Mouse (Mus musculus): ENCODE results near the gene Plxna4.

The Plxna4 gene

GRCm38 (mm10) chr6:32588056-32588671, at the start of gene Plxna4:
Plxna4 (minus strand) TSS chr6:32588192.
- peak in 1 of 2 experiments; percentile 21 for DNase-seq (ENCODE audit: low spot score in 2 of 2)

DNA sequence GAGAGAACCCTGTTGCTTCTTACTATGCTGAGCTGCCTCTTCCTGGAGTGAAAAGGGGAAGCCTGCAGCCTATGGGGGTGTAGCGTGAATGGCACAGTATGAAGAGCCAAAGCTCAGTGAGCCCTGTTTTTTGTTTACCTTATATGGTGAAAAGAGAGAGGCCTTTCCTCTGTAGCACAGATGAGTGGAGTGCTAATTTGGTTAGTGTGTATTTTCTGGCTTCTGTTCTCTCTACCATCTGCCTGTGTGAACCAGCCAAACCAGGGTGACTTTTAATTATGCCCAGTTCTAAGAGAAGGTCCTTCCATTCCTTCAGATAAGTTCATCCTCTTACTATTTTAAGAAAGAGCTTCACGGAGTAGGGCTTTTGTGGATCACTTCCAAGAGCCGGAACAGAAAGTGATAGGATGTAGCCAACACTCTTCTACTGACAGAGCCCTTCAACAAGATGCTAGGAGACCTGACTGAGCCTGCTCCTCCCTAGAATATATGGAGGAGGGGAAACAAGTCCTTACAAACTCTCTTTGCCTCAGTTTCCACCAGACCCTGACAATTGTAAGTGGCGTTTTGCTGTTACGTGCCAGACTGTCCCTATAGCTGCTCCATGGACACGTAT, 49.7 kb upstream of the Plxna4 start:
- DNase-seq (ENCODE audit: low spot score in 2 of 2), result no peak

- DNase-seq (ENCODE audit: low spot score in 2 of 2), result no peak
Observed at GRCm38 (mm10) chr6:32610712-32611111, 22.7 kb upstream of the Plxna4 start.

DNA sequence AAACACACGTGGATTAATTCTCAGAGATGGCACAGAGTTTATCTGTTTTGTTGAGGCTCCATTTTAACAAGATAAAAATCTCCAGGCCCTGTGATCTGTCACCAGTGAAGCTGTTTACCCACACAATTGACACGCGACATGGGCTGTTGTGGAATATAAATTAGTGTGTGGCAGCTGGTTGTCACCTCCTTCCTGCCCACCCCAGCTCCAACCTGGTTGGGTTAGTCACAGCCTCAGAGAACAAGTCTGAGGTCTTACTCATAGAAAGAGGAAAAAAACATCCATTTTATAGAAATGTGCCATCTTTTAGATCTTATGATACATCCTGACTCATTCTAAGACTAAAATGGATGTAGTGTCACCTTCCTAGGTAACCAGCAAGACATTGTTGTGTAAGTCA, 18.8 kb upstream of the Plxna4 start:
- DNase-seq (ENCODE audit: low spot score in 2 of 2), result no peak

DNA sequence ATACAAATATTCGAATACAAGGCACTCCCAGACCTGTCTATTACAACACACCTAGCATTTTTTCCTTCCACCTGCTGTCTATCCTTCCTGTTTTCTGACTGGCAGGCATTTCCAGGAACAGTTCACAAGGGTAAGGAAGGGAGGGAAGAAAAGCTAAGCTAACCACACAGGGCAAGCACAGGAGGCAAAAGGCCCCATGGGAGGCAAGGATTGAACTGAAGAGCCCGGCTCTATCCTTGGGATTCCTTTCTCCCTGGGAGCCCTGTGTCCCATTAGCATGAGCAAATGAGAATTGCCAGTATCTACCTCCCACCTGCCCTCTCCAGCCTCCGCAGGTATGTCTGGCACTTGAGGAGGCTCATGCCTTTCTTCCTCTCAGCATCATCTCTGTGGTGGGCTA, 17.6 kb upstream of the Plxna4 start:
- no peak for DNase-seq (ENCODE audit: low spot score in 2 of 2)

DNA sequence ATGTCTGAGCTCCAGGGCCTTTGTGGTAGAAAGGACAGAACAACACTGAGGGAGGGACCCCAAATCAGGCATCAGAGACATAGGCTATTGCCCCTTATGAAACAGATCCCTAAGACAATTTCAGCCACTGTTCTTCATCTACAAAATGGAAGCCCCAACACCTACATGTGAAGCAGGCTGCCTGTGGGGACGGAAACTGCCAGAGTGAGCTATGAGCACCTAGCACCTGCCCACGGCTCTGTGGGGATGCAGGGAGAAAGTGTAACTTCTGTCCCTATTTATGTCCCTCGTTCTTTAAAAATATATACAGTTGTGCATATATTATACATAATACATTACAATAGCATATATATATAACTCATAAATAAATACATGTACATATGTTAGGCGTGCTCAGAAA, 16.9 kb upstream of the Plxna4 start:
- no peak for DNase-seq (ENCODE audit: low spot score in 2 of 2)

DNA sequence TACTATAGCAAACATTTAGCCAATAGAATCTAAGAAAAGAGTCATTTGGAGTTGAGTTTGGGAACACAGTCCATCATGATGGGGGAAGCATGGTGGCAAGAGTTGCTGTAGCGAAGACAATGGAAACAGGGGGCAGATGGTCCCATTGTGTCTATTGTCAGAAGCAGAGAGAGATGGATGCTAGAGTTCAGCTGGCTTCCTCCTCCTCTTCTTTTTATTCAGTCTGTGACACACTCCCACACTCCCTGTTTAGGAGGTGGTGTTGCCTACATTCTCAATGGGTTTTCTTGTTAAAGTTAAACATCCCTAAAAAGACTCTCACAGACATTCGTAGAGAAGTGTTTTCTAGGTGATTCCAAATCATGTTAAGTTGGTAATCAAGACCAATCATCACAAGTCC, 14.1 kb upstream of the Plxna4 start:
- DNase-seq (ENCODE audit: low spot score in 2 of 2), result no peak

- DNase-seq (ENCODE audit: low spot score in 2 of 2), result no peak
Observed at GRCm38 (mm10) chr6:32601306-32601705, 13.3 kb upstream of the Plxna4 start.

GRCm38 (mm10) chr6:32595591-32595990, 7.6 kb upstream of the Plxna4 start:
- no peak for DNase-seq (ENCODE audit: low spot score in 2 of 2)

GRCm38 (mm10) chr6:32590979-32591758, 3.2 kb upstream of the Plxna4 start:
- peak; percentile 16 to 61 for DNase-seq (ENCODE audit: low spot score in 2 of 2)

DNA sequence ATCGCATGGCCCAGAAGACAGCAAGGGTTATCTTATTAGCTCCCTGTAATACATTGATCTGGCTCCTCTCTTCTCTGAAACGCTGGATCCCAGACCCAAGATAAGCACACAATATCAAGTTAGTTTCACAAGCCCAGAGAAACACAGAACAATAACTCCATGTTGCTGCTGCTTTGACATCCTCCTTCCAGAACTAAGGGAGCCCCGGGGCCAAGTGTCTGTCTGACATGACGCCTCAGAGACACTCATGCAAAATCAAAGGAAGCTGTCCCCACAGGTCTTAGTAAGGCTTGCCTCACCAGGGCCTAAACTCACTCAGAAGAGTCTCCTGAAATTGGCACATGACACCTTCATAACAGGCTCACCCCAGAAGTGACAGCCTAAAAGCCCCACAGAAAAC, 1.6 kb upstream of the Plxna4 start:
- no peak for DNase-seq (ENCODE audit: low spot score in 2 of 2)

DNA sequence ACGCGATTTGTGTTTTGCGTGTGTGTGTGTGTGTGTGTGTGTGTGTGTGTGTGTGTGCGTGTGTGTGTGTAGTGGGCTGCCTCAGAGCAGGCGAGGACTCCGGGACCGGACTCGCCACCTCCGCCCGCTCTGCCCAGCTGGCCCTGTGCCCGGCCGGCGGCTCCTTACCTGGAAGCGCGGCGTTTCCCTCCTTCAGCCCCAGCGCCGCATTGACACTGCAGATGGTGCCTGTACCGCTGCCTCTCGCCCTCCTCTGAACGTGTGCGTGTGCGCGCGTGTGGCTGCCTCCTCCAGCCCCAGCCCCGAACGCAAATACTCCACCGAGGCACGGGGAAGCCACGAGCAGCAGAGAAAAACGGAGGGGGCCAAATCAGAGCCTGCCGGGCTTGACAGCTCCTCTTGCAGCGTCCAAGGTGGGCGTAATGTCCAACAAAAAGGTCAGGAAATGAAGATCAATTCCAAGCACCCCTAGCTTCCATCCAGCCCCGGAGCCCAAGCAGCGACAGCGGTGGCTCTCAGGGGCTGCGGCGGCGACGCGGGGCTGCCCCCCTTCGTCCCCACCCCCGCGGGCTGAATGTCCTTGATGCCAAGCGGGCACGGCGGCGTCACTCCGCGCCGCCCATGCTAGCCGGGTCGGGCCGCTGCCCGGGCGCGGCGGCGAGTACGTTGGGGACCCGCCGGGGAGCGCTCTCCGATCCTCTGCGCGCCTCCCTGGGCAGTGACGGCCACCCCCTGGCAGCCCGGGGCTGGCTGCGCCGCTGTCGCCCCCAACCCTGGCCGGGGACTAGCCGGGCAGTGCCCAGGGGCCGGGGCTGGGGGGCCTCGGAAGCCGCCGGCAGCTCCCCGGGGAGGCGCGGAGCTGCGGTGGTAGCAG, 619 bp downstream of the Plxna4 start:
- no peak for DNase-seq (ENCODE audit: low spot score in 2 of 2)

GRCm38 (mm10) chr6:32586821-32587135, 1.2 kb downstream of the Plxna4 start:
- no peak for DNase-seq (ENCODE audit: low spot score in 2 of 2)

DNA sequence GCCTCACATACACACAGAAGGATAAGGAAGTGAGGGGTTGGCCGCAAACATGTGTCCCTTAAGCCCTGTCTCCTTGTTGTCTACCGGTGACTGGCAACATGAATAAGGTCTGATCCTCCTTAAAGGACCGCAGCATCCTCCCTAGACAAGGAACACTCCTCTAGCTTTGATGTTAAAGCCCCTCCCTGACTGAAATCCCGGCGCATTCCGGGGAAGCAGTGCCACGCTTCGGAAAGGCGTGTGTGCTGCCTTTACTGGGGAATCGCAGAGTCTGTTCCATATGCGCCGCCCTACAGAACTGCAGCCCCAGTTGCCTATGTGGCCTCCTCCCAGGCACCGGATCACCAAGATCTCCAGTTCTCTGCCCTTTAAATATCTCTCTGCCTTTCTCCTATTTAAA, 1.6 kb downstream of the Plxna4 start:
- no peak for DNase-seq (ENCODE audit: low spot score in 2 of 2)

- DNase-seq (ENCODE audit: low spot score in 2 of 2), result no peak
Observed at GRCm38 (mm10) chr6:32585211-32585610, 2.8 kb downstream of the Plxna4 start.

GRCm38 (mm10) chr6:32584243-32584880, 3.6 kb downstream of the Plxna4 start:
- DNase-seq (ENCODE audit: low spot score in 2 of 2), result no peak

DNA sequence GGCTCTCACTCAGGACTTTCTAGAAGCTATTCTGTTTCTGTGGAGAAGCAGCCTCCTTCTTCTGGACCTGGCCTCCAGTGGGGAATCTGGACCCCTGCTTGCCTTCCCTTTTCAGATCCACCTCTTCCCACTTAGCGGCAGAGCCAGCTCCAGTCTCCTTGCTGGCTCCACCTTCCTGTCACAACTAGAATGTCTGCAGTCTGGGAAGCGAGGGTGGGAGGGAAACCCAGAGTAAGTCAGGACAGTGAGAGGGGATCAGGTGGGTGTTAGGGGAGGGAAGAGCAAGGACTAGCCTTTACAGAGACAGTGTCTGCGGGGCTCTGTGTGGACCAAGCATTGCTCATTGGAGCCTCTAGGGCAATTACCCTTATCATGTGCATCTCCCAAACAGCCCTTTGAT, 4.4 kb downstream of the Plxna4 start:
- no peak for DNase-seq (ENCODE audit: low spot score in 2 of 2)

DNA sequence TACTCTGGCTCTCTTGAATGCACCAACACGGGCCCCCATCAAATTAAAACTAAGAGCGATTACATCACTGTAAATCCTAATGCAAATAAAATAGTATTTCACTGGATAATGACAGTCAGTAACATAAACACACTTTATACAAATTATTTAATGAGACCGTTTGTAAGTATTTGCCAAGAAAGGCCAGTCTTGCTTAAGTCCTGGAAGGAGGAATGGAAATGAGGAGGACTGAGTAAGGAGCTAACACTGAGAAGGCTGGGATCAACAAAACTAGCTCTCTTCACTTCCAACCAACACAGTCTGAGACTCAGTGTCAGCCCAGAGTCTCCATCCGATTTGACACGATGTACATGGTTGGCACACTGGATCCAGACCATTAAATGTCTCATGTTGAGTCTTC, 16.5 kb downstream of the Plxna4 start:
- DNase-seq (ENCODE audit: low spot score in 2 of 2), result no peak

- no peak for DNase-seq (ENCODE audit: low spot score in 2 of 2)
Observed at GRCm38 (mm10) chr6:32570445-32570844, 17.5 kb downstream of the Plxna4 start.

DNA sequence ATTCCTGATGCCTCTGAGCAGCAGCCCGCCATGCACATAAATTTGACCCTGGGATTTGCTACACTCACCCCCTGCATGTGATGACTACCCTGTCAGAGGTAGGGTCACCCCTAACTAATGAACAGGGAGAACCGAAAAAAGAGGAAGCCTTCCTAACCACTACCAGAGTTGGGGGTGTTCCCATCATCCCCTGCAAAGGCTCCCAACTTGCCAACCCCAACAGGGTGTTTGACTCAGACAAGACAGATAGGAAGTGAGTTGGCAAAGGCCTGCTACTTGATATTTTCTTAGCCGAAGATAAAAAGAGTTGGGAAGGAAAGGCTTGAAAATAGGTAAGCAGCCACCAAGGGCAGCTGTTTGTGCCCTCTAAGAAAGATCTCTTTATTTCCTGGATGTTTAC, 18.1 kb downstream of the Plxna4 start:
- DNase-seq (ENCODE audit: low spot score in 2 of 2), result no peak

GRCm38 (mm10) chr6:32546915-32547314, 41.1 kb downstream of the Plxna4 start:
- no peak for DNase-seq (ENCODE audit: low spot score in 2 of 2)

DNA sequence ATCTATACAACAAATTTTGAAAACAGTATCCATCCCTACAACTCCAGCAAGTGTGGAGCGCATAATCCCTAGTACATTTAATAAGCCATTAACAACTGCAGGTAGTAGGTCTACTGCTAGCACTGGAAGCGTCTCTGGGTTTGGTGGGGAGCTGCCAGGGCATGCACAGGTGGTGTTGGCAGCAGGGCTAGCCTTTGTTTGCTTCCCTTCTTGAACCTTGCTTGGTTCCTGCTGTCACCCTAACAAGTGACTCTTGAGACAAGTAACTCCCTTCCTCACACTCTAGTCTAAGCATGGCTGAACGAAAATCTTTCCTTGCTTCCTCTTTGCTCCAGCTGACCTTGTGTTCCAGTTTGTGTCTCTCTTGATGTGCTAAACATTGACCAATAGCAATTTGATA, 44.0 kb downstream of the Plxna4 start:
- DNase-seq (ENCODE audit: low spot score in 2 of 2), result no peak

All from spleen, postnatal 10 days (tissue).